Mouse (Mus musculus) heart, postnatal 14 days (tissue): ENCODE data around the gene Serpinb6b. TPM values are rescaled to one million over a fixed set of nuclear protein-coding genes. Genes with fewer than 3 reads are reported as not detected.

Experiments used
- DNase-seq, 2 experiments: peaks; one replicate each; pipeline ENCODE4 v3.0.0; 2021 to 2022
- intact Hi-C: fragments of 180-260 bp; cut with DNase I; formaldehyde crosslinking; loops from one replicate; pipeline ENCODE4 v1.15.1; 2025
- total RNA-seq, 2 experiments: library from RNA; stranded (reverse); gene quantifications; 2 replicates each; pipeline ENCODE4 v1.2.3; 2021

The Serpinb6b gene
- total RNA-seq, 2 experiments from 2014 or later: 24.9 to 27.8 TPM

DNA sequence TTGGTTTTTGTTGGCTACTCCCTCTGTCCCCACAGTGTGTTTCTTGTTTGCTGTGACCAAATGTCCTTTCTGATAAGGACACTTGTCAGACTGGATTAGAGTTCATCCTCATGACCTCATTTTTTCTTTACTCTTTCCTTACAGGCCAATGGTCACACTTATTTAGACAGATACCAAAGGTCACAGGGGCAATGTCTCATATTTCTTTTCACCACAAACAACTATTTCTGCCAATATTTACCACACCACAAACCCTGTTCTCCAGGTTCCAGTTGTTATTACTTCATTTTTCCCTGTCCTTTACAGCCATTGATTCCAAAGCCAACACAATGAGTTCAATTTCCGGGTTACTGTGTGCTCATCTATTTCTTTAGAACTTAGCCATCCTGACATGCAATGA, 4.6 kb downstream of the Serpinb6b start:
- no peak for DNase-seq
- intact Hi-C loops: loop anchor here (5.0 kb wide), 2 partner anchors 33 to 103 kb away; partner anchors contain the start of gene Serpinb9

- intact Hi-C loops: no loop called here
- DNase-seq: no peak
Observed at GRCm38 (mm10) chr13:32970776-32971175, 5.8 kb downstream of the Serpinb6b start.

DNA sequence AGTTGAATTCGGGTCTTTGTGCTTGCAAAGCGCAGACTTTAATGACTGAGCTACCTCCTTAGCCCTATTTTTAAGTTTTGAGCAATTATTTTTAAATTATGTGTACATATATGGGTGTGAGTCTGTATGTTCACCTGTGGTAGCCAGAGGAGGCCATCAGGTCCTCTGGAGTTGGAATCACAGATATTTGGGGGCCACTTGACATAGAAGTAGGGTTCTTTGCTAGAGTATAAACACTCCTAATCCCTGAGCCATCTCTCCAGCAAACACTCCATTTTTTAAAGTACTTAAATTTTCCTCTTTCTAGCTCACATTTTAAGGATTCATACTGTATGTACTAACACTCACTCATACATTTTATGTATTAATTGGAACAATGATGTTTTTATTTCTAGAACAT, 9.3 kb downstream of the Serpinb6b start:
- intact Hi-C loops: no loop called here
- DNase-seq: no peak

DNA sequence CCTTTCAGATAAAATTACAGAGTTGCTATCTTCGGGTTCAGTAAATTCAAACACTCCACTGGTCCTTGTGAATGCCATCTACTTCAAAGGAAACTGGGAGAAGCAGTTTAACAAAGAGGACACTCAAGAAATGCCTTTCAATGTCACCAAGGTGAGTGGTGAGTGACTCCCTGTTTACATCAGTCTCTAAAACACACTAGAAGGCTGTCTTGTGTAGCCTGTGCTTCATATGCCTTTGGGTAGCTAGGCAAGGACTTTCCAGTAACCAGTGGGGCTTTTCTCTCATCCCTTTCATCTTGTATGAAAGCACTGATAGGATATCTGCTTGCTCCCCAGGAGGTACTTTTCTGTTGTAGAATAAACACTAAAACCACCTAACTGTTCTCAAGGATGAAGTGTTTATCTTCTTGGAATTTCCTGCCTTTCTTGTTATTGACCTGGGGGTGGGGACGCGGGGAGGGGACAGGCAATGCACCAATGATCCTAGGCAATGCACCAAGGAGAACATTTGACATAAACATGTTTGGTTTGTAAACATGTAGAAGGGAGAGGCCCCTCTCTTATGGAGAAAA, 10.0 kb downstream of the Serpinb6b start:
- intact Hi-C loops: no loop called here
- no peak for DNase-seq

DNA sequence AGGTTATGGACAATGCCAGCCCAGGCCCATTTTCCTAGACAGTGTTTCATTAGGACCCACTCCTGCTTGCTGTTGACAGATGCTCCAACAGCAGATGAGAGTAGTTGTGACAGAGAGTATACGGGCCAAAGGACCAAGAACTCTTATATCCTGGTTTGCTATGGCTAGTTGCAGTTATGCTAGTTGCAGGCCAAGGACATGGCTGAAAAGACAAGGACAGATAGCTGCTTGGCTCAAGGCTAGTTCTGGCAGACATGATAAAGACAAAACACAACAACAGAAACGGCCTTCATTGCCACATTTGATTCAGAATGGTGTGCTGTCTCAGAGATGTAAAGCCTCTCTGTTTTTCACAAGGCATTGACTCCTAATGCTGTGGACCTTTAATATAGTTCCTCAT, 10.7 kb downstream of the Serpinb6b start:
- DNase-seq: no peak
- intact Hi-C loops: no loop called here

- DNase-seq: no peak
- intact Hi-C loops: no loop called here
Observed at GRCm38 (mm10) chr13:32982556-32983042, 17.6 kb downstream of the Serpinb6b start.

DNA sequence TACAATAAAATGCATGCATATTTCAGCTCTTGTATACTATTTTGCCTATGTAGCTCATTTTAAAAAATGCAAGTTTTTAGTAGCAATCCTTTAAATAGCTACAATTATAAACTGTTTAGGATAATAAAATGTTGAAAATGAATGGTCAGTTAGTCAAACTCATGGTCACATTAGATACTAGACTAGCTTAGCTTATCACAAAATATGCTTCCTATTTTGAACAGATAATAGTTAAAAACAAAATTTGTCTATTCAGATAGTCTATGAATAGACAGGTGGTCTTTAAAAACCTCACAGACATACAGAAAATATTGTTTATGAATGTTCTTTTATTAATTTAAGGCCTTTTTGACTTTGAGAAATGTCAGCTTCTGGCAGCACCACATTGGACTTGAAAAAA, 21.2 kb downstream of the Serpinb6b start:
- DNase-seq: no peak
- intact Hi-C loops: no loop called here

- intact Hi-C loops: no loop called here
- no peak for DNase-seq
Observed at GRCm38 (mm10) chr13:32993152-32993893, 28.3 kb downstream of the Serpinb6b start.

DNA sequence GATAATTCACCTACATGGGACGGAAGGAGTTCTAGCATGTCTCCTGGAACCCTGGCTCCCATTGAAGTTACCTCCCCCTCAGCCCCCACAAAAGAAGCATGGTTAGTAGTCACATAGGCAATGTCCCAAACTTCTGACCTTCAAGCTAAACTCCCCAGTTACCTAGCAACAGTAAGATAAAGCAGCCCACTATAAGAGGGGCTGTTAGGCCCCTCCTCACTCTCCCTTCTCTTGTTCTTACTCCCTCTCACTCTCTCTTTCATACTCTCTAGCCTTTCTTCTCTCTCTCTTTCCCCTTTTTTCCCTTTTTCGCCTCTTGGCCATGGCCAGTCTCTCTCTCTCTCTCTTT, 28.9 kb downstream of the Serpinb6b start:
- intact Hi-C loops: no loop called here
- no peak for DNase-seq

GRCm38 (mm10) chr13:32995051-32995450, 30.0 kb downstream of the Serpinb6b start:
- DNase-seq: no peak
- intact Hi-C loops: no loop called here

DNA sequence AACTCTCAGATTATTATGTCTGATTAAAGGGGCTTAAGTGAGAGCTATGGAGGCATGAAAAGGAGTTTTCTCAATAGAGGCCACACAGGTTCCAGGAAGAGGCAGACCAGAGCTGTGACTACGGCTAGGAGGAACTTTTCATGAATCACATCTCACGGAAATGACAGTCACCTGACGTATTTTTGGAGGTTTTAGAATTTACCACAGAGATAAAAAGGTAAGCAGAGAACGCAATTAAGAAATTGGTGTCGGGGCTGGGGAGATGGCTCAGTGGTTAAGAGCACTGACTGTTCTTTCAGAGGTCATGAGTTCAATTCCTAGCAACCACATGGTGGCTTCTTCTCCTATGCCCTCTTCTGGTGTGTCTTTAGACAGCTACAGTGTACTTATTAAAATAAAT, 36.3 kb downstream of the Serpinb6b start:
- intact Hi-C loops: loop anchor here (5.0 kb wide), 2 partner anchors 34 to 99 kb away; partner anchors contain the start of gene Serpinb6b
- no peak for DNase-seq

DNA sequence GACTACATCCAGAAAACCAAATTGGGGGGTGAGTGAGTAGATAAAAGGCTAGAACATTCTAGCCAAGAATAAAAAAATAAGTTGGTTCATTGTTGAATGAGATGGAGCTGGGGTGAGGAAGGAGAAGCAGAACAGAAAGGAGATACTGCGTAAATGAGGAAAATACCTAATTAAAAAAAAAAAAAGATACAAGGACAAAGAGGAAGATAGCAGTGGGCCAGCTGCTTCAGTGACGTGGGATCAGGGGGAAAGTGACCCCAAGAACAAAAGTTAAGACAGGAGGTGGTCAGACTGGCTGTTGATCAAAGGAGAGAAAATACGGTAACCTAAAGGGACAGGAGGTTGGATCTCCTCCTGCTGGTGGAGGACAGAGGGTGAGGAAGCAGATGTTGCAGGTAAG, 37.9 kb downstream of the Serpinb6b start, which contains the start of gene Serpinb9:
Serpinb9 (plus strand) TSS at position 301 of the 400 bp plus-strand sequence.
- intact Hi-C loops: loop anchor here (2.0 to 5.0 kb wide), 3 partner anchors 36 to 101 kb away; partner anchors contain the start of genes Serpinb1b and Serpinb6b
- DNase-seq: no peak

- no peak for DNase-seq
- intact Hi-C loops: loop anchor here (2.0 to 5.0 kb wide), 3 partner anchors 36 to 101 kb away; partner anchors contain the start of genes Serpinb1b and Serpinb6b
Observed at GRCm38 (mm10) chr13:33003523-33004413, 38.8 kb downstream of the Serpinb6b start.

DNA sequence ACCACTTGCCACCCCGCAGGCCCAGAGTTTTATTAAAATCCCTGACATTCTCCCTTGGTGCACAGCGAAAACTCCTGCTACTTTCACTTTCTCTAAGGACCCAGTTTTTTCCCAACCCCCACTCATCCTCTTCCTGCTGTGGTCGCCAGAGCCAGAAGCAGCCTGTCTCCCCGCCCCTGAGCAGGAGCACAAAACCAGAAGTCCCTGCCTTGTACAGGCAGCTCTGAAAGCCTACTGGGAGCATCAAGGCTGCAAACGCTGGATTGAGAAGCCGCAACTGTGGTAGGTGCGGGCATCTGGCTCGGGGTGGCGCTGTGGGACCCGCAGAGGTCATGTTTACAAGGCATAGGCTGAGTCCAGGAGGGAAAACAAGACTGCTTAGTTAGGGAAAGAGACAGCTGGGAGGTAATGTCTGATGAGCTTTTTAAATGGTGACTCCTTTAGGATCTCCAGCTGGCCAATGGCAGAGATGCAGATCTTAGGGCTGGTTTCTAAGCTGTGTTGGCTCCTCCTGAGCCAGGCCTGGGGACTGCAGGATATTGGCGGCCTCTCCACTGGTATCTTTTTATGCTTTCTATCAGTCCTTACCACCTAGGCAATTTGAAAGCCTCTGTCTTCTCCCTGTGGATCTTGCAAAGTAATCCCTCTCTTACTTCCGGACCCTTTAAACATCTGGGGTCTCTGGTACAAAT, 39.6 kb downstream of the Serpinb6b start:
- intact Hi-C loops: loop anchor here (5.0 kb wide), 2 partner anchors 37 to 102 kb away; partner anchors contain the start of gene Serpinb6b

GRCm38 (mm10) chr13:33005501-33006075, 40.6 kb downstream of the Serpinb6b start:
- intact Hi-C loops: no loop called here
- DNase-seq: no peak

More for the DNA sequence above, 39.6 kb downstream of the Serpinb6b start:
- DNase-seq: peak; percentile 86 to 89

- DNase-seq: no peak
- intact Hi-C loops: no loop called here
Observed at GRCm38 (mm10) chr13:33006555-33006954, 41.5 kb downstream of the Serpinb6b start.

DNA sequence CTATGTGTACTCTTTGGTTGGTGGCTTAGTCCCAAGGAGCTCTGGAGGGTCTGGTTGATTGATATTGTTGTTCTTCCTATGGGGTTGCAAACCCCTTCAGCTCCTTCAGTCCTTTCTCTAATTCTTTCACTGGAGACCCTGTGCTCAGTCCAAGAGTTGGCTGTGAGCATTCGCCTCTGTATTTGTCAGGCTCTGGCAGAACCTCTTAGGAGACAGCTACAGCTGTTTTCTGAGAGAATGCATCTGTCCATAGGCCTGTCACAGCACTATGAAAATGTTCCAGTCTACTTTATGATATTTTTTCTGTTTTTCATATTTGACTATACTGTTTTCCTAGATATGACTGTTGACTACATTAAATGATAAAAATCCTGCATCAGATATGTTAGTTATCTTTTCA, 47.4 kb downstream of the Serpinb6b start:
- peak in 1 of 2 experiments; percentile 25 for DNase-seq
- intact Hi-C loops: no loop called here

DNA sequence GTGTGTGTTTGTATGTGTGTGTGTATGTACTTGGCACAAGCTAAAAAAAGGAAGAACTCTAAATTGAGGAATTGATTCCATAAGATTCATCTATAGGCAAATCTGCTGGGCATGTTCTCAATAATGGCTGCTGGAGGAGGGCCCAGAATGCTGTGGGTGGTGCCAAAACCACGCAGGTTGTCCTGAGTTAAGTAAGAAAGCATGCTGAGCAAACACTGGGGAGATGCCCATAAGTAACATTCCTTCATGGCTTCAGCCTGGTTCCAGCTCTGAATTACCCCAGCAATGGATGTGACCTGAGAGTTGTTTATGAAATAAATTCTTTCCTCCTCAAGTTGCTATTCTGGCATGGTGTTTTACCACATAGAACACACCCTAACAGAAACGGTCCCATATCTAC, 48.3 kb downstream of the Serpinb6b start:
- intact Hi-C loops: no loop called here
- no peak for DNase-seq

DNA sequence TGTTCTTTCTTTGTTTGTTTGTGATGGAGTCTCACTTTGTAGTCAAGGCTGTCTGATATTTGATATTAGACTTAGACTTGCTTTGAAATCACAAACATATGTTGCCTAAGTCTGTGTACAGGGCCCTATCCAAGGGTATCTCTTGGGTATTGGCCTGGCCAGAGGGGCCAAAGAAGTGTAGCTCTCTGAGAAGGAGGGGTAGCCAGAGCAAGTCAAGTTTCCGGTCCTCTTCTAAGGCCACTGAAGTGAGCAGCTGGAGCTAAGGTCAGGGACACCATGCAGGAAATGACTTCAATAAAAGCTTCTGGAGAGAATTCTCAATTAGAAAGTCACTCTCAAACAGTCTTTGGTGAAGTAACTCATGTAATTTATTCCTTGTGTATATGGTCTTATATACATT, 57.4 kb downstream of the Serpinb6b start:
- intact Hi-C loops: no loop called here
- peak in 1 of 2 experiments; percentile 6 for DNase-seq
